Mouse (Mus musculus) B cell, adult (primary cell): ENCODE measurements around the gene Gm5108. TPM values are rescaled to one million over a fixed set of nuclear protein-coding genes. Genes with fewer than 3 reads are reported as not detected.

Source experiments
- total RNA-seq: library from RNA; stranded (reverse); gene quantifications from 4 replicates; pipeline ENCODE4 v1.2.4, GENCODE M21; 2023; ENCODE audit not compliant: inconsistent age

Gene Gm5108
- not detected in 4 replicates for total RNA-seq

DNA sequence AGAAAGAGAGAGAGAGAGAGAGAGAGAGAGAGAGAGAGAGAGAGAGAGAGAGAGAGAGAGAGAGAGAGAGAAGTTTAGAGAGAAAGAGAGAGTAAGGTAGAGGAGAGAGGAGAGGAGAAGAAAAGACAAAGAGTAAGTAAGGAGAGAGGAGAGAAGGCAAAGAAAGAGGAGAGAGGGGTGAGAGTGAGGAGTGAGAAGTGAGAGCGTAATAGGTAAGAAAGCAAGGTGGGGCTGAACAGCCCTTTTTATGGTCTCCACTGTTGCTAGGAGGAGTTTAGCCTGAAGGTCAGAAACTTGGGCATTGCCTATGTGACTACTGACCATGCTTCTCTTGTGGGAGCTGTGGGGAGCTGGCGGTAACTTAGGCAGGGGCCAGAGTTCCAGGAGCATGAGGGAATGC, at the start of gene Gm5108:
Gm5108 (plus strand) TSS at position 301 of the 400 bp plus-strand sequence.

GRCm38 (mm10) chr5:67946321-67946720, 4.9 kb downstream of the Gm5108 start, which contains the start of gene Gm21905:
Gene Gm21905 (minus strand): TSS chr5:67946421.

Other genes starting within 250 kb of the Gm5108 start
- 117 to 123 TPM (median 122 TPM) in 4 replicates for gene Atp8a1, start 94.2 kb upstream of the Gm5108 start, total RNA-seq
- gene Gm21905, start 4.8 kb downstream of the Gm5108 start, total RNA-seq: not detected in 4 replicates
- not detected in 4 replicates for gene Grxcr1, start 90.2 kb downstream of the Gm5108 start, total RNA-seq